Mouse (Mus musculus): ENCODE data around the gene Gm10778.

The Gm10778 gene

DNA sequence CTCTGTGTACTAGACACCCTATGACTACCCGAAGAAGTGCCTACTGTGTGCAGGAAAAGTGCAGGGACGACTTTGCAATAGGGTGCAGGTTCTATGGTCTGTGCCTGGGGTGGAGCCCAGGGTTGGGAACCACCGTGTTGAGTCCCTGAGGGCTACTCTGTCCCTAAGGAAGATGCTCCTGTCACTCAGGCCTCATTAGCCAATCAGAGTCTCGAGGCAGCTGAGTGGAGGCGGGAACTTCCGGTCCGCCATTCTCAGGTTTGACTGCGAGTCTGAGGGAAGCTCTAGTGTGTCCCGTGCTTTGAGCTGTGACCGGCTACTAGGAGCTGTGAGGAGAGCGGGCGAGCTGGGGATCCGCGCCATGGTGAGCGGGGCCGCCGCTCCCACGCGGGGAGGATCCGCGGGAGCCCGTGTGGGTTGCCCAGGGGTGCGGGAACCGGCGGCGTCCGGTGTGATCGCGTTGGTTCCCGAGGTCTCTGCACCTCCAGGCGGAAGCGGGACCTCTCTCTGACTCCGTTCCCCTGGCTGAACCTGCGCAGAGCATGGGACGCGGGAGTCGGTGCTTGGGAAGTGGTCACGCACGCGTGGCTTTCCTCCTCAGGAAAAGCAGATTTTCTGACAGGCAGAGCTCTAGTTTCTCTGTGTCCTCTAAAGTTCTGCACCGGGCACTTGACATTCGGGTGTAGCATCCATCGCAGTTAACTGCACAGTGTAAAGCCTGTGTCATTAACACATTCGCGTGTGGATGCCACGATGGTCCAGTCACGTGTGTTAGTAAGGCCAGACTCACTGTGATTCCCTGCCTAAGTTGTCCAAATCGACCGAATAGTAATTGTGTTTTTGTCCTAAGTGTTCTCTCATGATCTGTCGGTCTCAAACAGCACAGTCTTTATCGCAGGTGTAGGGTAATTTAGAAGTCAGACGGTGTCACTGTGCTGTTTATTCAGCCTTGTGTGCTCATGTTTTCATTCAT, at the start of gene Gm10778:
TSS of gene Gm10778 (plus strand) at position 257 of the 973 bp plus-strand sequence.
- DNase-seq (ENCODE audit: low read depth, low spot score), result peak; percentile 84

DNA sequence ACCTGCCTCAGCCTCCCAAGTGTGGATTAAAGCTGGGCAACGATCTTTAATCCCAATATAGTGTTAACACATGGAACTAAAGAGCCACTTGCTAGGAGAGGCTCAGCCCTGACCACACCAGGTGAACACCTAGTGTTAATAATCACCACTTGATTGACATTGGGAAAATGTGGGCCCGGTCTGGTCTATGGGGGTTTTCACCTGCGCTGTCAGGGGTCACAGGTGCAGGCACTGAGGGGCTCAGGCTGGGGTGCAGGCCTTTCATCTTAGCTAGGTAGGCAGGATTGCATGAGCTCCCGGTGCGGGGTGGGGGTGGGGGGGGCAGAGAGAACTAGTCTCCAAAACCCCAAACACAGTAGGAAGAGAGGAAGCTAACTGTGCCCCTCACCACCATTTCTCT, 49.2 kb upstream of the Gm10778 start:
- DNase-seq (ENCODE audit: low read depth, low spot score), result no peak

DNA sequence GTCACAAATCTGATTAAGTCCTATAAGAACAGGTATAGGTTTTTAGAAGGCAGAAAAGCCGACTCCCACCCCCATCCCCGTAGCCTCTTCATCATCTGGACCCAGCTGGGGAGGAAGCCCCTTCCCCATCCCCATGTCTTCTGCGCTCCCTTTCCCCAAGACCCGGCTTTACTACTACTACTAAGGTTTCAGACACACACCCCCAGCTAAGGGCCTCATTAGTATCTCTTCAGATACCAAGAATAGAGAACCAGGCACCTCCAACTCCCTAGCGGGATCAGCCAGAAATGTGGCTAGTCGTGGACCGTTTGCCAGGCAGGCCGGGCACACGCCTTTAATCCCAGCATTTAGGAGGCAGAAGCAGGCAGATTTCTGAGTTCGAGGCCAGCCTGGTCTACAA, 48.8 kb upstream of the Gm10778 start:
- no peak for DNase-seq (ENCODE audit: low read depth, low spot score)

DNA sequence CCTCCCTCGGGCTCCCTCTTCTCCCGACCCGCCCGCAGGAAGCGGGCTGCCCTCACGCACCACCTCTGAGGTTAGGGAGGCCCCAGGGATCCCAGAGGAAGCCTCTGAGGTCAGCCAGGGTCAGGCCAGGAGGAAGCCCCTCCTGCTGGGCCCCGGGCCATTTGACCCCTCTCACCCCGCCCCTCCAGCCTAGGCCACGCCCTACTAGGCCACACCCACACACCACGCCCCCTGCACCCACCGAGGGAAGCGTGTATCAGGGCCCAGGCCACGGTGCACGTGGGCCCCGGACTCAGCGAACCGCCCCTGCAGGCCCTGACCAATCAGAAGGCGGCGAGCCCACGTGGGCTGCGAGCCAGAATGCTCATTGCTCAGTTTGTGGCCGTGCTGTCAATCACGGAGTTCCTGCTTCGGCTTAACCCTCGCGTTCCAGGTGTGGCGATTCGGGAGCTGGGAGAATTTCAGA, 48.1 kb upstream of the Gm10778 start, which contains the start of gene Tle6:
TSS of gene Tle6 (minus strand) at position 336 of the 466 bp plus-strand sequence.
- DNase-seq (ENCODE audit: low read depth, low spot score), result peak; percentile 96

DNA sequence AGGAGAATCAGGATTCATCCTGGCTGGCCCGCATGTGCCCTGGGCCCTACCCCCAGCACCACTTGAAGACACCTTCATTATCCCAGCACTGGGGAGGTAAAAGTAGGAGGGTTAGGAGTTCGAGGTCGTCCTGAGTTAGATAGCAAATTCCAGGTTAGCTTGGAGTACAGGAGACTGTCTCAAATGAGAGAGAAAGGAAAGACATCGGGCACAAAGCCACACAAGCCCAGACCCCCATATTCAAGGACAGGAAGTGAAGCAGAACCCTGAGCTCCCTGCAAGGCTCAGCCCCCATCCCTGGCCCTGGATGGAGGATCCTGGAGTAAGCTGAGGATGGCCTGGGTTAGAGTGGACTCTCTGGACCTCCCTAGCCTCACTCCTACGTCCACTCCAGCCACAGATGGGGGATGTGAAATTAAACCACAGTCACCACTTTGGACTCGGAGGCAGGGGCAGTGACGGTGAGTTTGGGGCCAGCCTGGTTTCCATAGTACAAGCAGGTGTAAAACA, 47.4 kb upstream of the Gm10778 start:
- DNase-seq (ENCODE audit: low read depth, low spot score), result no peak

DNA sequence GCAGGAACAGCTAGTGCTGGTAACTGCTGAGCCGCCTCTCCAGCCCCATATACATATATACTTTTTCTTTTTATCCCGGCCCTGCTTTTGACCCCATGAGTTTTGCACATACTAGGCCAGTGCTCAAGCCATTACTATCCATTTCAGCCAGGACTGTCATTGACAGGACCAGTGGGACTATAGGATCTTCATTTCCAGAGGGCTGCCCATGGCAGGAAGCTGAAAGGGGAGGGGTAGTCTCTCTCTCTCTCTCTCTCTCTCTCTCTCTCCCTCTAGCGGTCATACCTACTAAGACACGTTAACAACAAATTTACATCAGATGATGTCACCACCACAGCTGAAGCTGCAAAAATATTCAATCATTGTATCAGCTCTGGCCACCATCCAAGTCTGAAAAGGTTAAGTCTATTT, 46.1 kb upstream of the Gm10778 start:
- no peak for DNase-seq (ENCODE audit: low read depth, low spot score)

DNA sequence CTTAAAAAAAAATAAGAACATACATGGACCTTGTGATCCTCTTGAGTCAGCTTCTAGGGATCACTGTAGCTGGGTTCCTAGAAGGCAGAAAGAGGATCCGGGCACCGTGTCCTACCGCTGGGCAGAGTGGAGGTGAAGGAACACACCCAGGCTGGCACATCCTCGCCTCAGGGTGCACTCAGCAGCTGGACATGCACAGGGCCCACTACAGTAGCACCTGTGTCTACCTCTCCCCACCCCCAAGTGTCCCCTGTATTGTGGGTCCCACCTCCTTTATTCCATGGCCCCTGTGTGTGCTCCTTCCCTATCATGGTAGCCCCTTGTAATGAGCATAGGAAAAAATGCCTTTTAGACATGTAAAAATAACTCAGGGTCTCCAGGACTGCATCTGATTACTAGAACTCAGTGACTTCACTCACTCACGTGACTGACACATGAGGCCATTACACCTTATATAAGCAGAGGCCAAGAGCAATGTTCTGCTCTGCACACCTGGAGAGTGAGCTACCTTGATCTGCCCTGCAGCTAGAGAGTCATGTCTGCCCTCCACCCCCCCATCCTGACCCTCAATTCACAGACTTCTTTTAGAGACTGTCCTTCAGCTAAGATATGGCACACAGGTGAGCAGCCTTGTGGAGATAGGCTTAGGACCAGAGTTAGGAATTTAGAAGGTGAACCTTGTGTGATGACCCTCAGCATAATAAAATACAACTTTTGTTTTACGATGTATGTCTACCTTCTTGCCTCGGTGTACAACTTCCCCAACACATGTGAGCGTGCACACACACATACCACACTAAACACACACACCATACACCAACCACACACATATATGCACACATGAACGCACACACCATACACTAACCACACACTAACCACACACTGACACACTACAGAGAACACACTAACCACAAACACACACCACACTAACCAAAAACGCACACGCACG, 44.6 kb upstream of the Gm10778 start:
- no peak for DNase-seq (ENCODE audit: low read depth, low spot score)

DNA sequence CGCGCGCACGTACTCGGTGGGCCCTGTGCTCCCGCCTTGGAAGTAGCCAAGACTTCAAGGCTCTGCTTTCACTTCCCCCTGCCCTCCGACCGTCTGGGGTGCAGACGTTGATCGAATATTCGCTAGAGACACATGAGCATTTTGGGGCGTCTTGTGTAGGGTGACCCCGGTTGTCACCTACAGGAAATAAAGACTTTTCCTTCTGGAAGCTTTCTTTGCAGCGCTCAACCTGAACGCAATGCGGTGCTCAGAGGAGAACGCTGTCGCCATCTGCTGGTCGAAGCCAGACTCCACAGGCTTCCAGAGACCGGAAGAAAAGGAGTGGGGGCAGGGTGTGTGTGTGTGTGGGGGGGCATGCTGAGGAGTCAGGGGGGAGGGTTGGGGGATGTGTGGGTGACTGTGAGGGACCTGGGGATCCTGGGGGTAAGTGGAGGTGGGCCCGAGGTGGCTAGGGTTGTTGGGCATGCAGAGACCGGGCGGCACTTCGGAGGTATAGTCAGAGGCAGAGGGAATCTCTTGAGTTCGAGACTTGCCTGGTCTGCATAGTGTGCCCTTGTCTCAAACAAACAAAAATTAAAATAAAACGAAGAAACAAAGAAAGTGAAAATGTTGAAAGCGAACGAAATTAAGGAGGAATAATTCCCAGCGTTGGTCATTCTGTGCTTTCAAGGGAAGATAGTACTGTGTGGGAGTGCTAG, 43.7 kb upstream of the Gm10778 start:
- peak; percentile 81 for DNase-seq (ENCODE audit: low read depth, low spot score)

DNA sequence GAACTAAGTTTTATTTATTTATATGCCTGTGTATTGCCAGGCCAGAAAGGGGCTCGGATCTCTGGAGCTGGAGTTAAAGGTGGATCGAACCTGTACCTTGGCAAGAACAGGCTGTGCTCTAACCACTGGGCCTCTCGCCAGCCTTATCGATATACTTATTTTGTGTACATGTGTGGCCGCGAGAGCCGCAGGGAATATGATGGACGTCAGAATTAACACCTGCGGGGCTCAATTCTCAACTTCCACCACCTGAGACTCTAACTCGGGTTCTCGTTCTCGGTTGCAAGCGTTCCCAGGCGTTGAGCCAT, 43.2 kb upstream of the Gm10778 start:
- no peak for DNase-seq (ENCODE audit: low read depth, low spot score)

DNA sequence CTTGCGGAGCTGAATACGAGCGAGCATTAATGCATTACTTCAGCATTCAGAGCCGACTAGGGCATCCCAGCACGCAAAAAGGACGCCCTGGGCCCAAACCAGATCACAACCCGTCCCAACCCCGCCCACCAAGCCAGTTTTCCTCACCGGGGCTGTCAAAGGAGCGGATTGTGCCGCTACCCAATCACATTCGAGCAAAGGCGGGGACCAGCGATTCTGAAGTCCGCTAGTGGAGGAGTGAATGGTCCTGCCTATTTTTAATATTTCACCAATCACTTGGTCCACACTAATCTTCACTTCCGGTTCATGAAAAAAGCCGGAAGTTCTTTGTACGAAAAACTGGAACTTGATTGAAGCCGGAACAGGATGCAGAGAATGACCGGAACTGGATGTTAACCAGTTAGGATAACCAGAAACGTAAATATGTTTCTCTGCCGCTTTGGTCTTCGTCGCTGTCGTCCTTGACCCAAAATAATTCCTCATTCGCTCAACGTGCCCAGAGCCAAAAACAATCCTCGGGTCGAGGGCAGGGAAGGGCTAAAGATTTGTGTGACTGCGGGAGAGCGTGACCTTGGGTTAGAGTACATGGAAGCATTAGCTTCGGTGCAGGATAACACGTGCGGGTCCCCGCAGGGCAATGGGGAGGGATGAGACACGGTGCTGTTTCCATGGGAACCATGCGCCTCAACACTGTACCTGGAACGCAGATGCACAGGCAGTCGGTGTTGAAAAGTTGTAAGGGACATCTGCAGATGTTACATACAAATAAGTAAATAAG, 42.7 kb upstream of the Gm10778 start, which contains the start of gene BC025920:
TSS of gene BC025920 (plus strand) at position 297 of the 778 bp plus-strand sequence.
- DNase-seq (ENCODE audit: low read depth, low spot score), result peak; percentile 95

DNA sequence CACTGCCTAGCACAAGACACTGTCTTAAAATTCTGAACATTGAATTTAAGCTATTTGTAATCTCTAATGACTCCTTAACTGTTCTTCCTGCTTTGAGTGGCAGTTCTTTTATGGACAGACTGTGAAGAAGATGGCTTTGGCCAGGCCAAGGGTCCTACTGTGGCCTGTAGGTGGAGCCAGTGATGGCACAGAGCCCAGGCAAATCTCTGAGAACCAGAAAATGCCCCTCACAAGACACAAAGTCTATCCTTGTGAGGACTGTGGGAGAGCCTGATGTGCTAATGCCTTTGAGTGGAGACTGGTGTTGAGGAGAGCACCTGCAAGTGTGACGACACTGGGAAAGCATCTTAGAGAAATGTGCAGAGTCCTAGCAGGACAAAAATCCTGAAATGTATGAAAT, 40.6 kb upstream of the Gm10778 start:
- DNase-seq (ENCODE audit: low read depth, low spot score), result no peak

DNA sequence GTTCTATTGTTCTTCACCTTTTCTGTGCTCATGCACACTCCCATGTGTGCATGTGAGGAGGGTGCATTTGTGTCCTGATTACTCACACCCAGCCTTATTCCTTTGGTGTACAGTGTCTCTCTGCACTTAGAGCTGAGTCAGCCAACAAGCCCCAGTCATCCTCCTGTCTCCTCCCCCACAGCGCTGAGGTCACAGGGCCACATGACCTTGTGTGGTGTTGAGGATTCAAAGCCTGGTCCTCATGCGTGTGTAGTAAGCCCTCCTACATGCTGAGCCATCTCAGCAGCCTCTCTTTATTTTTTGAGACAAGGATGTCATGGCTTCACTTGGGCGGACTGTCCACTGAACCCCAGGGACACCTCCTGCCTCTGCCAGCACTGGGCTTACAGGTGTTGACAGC, 36.1 kb upstream of the Gm10778 start:
- no peak for DNase-seq (ENCODE audit: low read depth, low spot score)

DNA sequence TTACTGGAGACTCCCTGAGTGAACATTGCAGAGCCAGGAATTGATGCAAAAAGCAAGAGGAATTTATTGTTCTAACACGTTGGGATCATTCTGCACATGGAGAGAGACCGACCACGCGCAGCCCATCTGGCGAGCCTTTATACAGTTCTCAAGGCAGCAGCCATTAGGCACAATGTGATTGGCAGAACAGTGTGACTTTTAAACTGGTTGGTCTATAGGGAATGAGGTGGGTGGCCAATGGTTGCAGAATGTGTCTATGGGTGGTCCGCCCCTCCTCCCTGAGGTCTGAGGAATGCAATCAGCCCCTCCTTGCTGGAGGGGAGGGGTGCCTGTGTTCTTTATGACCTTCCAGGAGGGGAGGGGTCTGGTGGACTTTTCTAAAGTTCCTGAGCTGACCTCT, 33.4 kb upstream of the Gm10778 start:
- DNase-seq (ENCODE audit: low read depth, low spot score), result no peak

DNA sequence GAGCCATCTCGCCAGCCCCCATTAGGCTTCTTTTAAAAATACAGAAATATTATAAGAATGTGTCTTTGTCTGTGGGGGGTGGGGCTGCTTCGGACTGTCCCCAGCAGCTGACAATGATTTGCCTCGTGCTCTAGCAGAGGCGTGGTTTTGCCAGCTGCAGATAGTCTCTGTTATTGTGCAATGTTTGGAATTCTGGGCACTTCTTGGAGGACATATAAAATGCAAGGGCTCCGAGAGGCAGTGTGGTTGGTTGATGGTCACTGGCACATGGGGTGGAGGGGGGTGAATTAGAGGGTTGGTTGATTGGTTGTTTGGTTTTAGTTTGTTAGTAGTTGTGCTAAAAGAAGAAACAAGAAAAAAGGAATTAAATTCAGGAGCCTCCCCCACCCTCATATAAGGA, 28.9 kb upstream of the Gm10778 start:
- DNase-seq (ENCODE audit: low read depth, low spot score), result no peak

DNA sequence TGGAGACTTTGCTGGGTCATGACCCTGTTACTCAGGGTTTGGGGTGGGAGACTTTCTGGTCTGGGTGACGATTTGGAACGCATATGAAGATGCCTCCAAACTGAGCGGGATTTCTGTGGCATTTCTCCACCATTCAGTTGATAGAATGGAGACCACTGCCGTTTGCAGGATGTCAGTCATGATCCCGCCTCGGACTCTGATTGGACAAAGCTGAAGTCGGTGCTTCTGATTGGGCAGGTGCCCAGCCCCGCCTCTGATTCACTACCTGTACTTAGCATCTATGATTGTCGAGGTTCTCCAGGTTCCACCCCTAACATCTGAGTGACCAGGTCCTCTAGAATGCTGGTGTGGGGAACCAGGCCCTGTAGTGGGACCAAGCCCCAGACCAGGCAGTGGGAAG, 28.1 kb upstream of the Gm10778 start:
- DNase-seq (ENCODE audit: low read depth, low spot score), result no peak

DNA sequence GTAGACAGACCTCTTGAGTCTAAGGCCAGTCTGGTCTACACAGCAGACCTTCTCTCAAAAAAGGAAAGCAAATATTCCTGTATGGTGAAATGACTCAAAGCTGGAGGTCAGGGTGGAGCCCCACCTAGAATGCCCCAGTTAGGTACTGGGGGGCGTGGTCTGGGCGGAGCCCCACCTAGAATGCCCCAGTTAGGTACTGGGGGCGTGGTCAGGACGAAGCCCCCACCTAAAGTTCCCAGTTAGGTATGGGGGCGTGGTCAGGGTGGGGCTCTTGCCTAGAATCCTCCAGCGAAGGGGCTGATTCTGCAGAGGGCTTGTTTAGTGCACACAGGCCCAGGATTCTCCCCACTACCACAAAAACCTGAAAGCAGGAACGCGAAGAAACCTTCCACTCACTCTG, 25.4 kb upstream of the Gm10778 start:
- no peak for DNase-seq (ENCODE audit: low read depth, low spot score)

DNA sequence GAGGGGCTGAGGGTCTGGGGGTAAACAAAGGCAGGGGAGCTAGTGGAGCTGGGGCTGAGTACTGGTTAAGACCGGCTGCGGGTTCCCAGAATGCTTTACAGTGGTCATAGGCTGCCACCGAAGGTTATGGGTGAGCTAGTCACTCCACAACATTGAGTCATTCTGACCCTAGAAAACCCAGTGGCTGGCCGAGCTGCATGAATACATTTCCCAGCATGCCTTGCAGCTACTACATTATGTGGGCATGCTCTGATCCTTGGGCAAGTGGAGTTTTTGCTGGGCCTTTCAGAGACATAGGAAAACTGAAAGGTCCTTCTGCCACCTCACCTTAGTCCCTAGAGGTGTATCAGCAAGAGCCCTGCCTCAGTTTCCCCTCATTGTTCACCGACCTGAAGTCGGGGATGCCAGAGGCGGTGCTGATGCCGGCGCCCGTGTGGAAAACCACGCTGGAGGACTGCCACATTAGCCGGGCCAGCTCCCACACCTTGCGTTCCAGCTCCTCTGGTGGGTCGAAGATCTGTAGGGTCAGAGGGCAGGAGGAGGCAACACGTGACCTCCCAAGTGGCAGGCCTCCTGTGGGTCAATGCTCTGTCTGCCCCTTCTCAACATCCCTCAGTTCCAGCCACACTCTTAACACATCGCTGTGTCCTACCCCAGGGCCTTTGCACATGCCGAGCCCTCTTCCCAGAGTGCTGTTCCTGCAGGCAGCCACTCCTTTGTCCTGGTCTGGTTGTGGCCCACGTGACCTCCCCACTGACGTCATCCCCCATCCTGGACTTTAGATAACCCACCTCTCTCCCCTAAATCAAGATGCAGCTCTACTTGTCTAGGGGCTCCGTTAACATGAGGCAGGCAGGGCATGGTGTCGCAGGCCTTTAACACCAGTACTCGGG, 22.5 kb upstream of the Gm10778 start:
- DNase-seq (ENCODE audit: low read depth, low spot score), result no peak

DNA sequence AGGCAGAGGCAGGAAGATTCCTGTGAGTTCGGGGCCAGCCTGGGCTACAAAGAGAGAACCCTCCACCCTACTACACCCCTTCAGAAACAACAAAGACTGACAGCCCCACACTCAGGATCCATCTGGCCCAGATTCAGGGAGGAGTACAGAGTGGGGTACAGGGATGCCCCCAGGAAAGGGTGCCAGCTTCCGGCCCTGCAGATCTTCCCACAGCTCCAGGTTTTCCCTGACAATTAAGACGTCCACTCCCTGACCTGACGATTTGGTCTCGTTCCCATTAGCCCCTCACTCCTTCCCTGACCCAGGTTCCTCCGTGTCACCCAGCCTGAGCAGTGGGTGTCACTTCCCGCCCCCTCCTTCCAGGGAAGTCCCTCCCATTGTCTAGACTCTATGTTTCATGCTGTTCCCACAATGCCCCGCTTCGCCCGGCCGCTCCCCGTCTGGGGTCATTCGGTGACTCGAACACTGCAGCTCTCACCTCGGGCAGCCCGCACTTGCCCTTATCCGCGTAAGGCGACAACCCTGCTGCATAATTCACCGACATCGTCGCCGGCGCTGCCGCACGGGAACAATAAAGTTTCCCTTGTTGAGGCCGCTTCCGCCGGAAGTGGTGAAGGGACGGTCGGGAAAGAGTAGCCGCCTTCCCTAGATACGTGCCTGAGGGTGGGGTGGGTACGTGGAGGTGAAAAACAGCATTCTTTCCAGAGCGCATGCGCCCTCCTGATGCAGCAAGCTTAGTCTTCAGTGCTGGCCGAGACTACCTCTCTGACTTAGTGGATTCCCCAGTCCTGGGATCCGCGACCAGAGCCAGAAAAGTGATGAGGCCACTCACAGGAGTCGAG, 21.6 kb upstream of the Gm10778 start, which contains the start of gene Sirt6:
TSS of gene Sirt6 (minus strand) at position 804 of the 842 bp plus-strand sequence.
- peak; percentile 88 for DNase-seq (ENCODE audit: low read depth, low spot score)

DNA sequence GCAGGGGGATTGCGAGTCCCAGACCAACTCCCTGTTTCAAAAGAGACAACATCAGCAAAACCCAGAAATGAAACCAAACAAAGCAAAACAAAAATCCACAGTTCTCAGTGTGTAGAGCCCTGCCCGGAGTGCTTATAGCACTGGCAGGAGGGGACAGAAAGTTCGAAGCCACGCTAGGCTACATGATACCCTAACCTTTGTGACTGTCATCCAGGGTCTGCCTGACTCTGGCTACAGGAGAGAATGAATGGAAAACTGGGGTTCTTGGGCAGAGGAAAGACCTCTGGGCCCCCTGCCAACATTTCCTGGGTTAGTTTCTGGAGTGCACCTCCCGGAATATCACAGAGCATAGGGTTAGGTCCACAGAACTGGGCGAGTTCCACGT, 21.0 kb upstream of the Gm10778 start:
- no peak for DNase-seq (ENCODE audit: low read depth, low spot score)

All from embryo, embryonic 11.5 days (tissue).